Mouse (Mus musculus) adrenal gland, postnatal 14 days (tissue): Measurements from ENCODE around the gene Crisp2. TPM values are rescaled to one million over a fixed set of nuclear protein-coding genes. Genes with fewer than 3 reads are reported as not detected.

Source experiments
- DNase-seq: peaks from one replicate; pipeline ENCODE4 v3.0.0; 2021; ENCODE audit warnings: mixed read lengths
- long read RNA-seq, 2 experiments: library from polyadenylated mRNA; stranded (forward); transcript quantifications; one replicate each; pipeline ENCODE4 v2.0.0; 2021
- total RNA-seq: library from RNA; stranded (reverse); gene quantifications from 2 replicates; pipeline ENCODE4 v1.2.3, GENCODE M21; 2021

The Crisp2 gene
- not detected in 2 replicates for total RNA-seq
- long read RNA-seq, experiment 1, result 0 reads
- long read RNA-seq, experiment 2, result 0 reads

- DNase-seq, result no peak
These were observed at the start of gene Crisp2 for GRCm38 (mm10) chr17:40806953-40807572. Gene Crisp2 (minus strand): TSS chr17:40807003.

GRCm38 (mm10) chr17:40855065-40855464 is 48.3 kb upstream of the Crisp2 start:
- no peak for DNase-seq

- peak; percentile 22 for DNase-seq
These were observed 30.5 kb upstream of the Crisp2 start for GRCm38 (mm10) chr17:40837308-40837707.

GRCm38 (mm10) chr17:40831870-40832269 is 25.1 kb upstream of the Crisp2 start:
- DNase-seq, result no peak

- DNase-seq, result peak; percentile 63
These were observed 17.7 kb upstream of the Crisp2 start for GRCm38 (mm10) chr17:40824549-40824948.

GRCm38 (mm10) chr17:40823817-40824216 is 17.0 kb upstream of the Crisp2 start:
- no peak for DNase-seq

GRCm38 (mm10) chr17:40821477-40821876 is 14.7 kb upstream of the Crisp2 start:
- DNase-seq, result no peak

- no peak for DNase-seq
These were observed 10.6 kb upstream of the Crisp2 start for GRCm38 (mm10) chr17:40817340-40817943.

GRCm38 (mm10) chr17:40812259-40812658 is 5.5 kb upstream of the Crisp2 start:
- DNase-seq, result no peak

- DNase-seq, result no peak
These were observed 4.8 kb upstream of the Crisp2 start for GRCm38 (mm10) chr17:40811560-40811959.

GRCm38 (mm10) chr17:40810934-40811333 is 4.1 kb upstream of the Crisp2 start, which contains the start of gene Rhag:
Gene Rhag (plus strand): TSS chr17:40811126.
- no peak for DNase-seq

GRCm38 (mm10) chr17:40808071-40808470 is 1.3 kb upstream of the Crisp2 start:
- no peak for DNase-seq

GRCm38 (mm10) chr17:40806550-40806949 is 253 bp downstream of the Crisp2 start:
- DNase-seq, result no peak

- DNase-seq, result no peak
These were observed 4.0 kb downstream of the Crisp2 start for GRCm38 (mm10) chr17:40802707-40803340.

- peak; percentile 19 for DNase-seq
These were observed 12.6 kb downstream of the Crisp2 start for GRCm38 (mm10) chr17:40793921-40794854.

- no peak for DNase-seq
These were observed 16.9 kb downstream of the Crisp2 start for GRCm38 (mm10) chr17:40789877-40790276.

GRCm38 (mm10) chr17:40767120-40767519 is 39.7 kb downstream of the Crisp2 start:
- no peak for DNase-seq

GRCm38 (mm10) chr17:40763662-40764061 is 43.1 kb downstream of the Crisp2 start:
- no peak for DNase-seq

- DNase-seq, result no peak
These were observed 75.1 kb downstream of the Crisp2 start for GRCm38 (mm10) chr17:40731724-40732123.

- DNase-seq, result no peak
These were observed 75.5 kb downstream of the Crisp2 start for GRCm38 (mm10) chr17:40731296-40731695.

GRCm38 (mm10) chr17:40726820-40727219 is 80.0 kb downstream of the Crisp2 start, which contains the start of gene Esp1:
Gene Esp1 (plus strand): TSS chr17:40727120.
- no peak for DNase-seq

- peak; percentile 16 for DNase-seq
These were observed 89.7 kb downstream of the Crisp2 start for GRCm38 (mm10) chr17:40717055-40717454.
